Mouse (Mus musculus): ENCODE measurements around the gene Gm11634.

Gene Gm11634

DNA sequence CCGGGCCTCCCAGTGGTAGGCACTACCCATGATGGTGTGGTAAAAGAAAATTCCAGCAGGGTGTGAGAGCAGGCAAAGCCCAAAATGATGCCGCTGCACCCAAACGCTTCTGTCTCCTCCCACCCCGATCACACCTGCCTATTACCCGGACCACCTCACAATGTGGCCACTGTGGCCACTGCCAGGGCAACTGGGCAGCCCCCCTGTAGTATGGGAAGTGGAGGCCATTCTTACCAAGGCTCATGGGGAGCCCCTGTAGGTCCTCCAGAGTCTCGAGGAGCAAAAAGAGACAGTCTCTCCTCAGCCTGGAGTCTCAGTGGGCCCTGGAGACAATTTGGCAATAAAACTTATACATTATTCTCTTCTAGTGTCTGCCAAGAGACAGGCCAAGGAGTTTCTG lies at the start of gene Gm11634:
TSS of gene Gm11634 (minus strand) at position 101 of the 400 bp plus-strand sequence.
- WGBS, result 79% methylated on average over 6 of the region's 6 CpGs

DNA sequence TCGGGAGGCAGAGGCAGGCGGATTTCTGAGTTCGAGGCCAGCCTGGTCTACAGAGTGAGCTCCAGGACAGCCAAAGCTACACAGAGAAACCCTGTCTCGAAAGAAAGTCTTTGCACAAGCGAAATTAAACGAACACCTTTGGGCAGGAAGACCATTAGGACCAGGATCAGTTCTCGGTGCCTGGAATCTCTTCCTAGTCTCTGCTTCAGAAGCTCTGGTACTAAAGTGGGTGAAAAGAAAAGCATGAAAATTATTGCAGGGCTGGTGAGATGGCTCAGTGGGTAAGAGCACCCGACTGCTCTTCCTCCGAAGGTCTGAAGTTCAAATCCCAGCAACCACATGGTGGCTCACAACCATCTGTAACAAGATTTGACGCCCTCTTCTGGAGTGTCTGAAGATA lies 48.0 kb upstream of the Gm11634 start:
- WGBS, result 92% methylated on average over 10 of the region's 10 CpGs

GRCm38 (mm10) chr11:101646283-101646794 lies 47.3 kb upstream of the Gm11634 start:
- 6% methylated on average over 16 of the region's 16 CpGs for WGBS

GRCm38 (mm10) chr11:101645411-101646282 lies 46.6 kb upstream of the Gm11634 start:
- under 1% methylated on average over 45 of the region's 56 CpGs for WGBS

GRCm38 (mm10) chr11:101645043-101645410 lies 46.0 kb upstream of the Gm11634 start:
- under 1% methylated on average over 4 of the region's 4 CpGs for WGBS

GRCm38 (mm10) chr11:101644591-101644990 lies 45.5 kb upstream of the Gm11634 start:
- 44% methylated on average over 3 of the region's 3 CpGs for WGBS

DNA sequence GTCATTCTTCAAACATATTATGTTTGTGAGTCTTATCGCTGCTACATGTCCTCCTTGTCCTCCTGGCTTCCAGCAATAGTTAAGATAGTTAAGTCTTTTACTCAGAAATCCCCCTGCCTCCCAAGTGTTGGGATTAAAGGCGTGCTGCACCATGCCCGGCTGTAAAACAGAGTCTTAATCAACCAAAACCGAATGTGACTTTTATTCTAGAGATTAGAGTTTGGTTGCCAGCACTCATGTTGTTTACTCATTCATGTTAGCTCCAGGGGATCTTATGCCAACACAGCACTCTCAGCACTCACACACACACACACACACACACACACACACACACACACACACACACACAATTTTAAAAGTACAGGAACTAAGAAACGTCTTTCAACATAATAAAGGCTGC lies 43.9 kb upstream of the Gm11634 start:
- 32% methylated on average over 5 of the region's 5 CpGs for WGBS

GRCm38 (mm10) chr11:101641710-101642642 lies 42.9 kb upstream of the Gm11634 start:
- WGBS, result 2% methylated on average over 16 of the region's 26 CpGs

DNA sequence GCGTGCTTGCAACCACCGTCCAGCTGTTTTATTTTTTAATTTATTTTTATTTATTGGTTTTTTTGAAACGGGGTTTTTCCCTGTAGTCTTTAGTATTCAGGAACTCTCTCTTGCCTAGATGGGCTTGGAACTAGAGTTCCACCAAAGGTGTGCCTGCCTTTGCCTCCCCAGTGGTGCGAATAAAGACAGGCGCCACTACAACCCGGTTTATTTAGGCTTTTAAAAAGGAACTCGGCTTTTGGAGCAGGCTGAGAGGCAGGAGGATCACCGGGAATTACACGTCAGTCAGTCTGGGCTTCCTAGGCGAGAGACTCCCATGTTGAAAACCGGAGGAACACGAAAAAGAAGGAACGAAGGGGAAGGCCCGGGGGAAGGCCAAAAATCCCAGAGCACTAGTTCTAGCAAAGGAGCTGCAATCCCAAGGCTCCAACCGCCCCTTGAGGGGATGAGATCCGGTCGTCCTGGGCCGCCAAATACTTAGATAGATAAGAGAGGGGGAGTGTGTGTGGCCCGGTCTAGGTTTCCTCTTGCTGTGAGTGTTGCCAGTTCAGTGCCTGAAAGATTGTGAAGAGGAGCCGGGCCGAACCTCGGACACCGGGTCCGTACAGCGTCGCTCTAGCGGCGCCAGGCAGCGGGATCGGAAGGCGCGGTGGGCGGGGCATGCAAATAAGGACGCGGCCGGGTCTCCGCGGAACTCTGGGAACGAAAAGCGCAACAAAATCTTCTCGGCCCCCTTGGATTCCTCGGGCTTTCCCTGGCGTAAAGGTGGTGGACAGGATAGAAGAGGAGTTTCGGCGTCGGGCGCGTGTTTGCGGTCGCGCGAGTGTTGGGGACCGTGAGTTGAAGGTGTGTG lies 42.0 kb upstream of the Gm11634 start:
- WGBS, result 4% methylated on average over 53 of the region's 53 CpGs

GRCm38 (mm10) chr11:101639761-101640160 lies 40.7 kb upstream of the Gm11634 start:
- WGBS, result 91% methylated on average over 4 of the region's 4 CpGs

- WGBS, result 83% methylated on average over 10 of the region's 10 CpGs
These were observed 36.6 kb upstream of the Gm11634 start for GRCm38 (mm10) chr11:101635660-101636059.

DNA sequence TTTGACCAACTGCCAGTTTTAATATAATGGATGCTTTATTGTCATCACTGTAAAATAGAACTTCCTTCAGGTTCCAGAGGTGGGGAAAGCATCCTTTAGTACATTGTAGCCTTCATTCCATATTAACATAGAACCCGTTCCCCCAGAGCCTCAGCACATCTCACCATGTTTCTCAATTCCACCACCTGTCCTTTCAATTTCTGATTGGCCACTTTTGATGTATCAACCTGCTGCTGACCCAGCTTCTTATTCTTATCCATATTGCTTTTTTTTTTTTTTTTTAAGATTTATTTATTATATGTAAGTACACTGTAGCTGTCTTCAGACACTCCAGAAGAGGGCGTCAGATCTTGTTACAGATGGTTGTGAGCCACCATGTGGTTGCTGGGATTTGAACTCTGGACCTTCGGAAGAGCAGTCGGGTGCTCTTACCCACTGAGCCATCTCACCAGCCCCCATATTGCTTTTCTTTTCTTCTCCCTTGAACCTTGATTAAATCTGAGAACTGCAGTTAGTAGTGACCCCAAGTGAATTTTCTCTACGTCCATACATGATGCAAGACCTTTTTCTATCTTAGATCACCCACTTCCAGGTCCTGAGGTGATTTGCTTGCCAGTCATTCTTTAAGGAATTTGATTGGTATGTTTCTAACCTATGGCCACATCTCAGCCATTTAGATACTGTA lies 29.8 kb upstream of the Gm11634 start:
- WGBS, result 78% methylated on average over 4 of the region's 5 CpGs

GRCm38 (mm10) chr11:101627857-101628559 lies 29.0 kb upstream of the Gm11634 start:
- under 1% methylated on average over 33 of the region's 33 CpGs for WGBS

- 1% methylated on average over 34 of the region's 34 CpGs for WGBS
These were observed 28.2 kb upstream of the Gm11634 start, which contains the start of gene Rdm1 for GRCm38 (mm10) chr11:101626995-101627856. Gene Rdm1, plus strand, starts transcription at chr11:101627195.

- 10% methylated on average over 8 of the region's 8 CpGs for WGBS
These were observed 27.6 kb upstream of the Gm11634 start for GRCm38 (mm10) chr11:101626649-101626994.

GRCm38 (mm10) chr11:101620022-101620655 lies 21.1 kb upstream of the Gm11634 start:
- WGBS, result 83% methylated on average over 11 of the region's 11 CpGs

DNA sequence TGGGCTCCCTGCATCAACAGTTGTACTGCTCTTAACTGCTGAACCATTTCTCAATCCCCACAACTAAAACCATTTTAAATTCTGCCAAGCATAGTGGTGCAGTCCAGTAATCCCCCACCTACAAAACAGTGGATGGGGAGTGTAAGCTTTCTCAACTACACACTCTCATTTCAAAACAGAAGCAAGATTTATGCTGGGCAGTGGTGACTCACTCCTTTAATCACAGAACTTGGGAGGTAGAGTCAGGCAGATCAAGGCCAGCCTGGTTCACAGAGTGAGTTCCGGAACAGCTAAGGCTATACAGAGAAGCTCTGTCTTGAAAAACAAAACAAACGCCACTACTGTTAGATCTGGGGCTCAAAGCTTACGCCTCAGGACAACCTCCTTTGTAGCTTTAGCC lies 19.5 kb upstream of the Gm11634 start:
- WGBS, result 69% methylated on average over 3 of the region's 3 CpGs

- WGBS, result 16% methylated on average over 8 of the region's 8 CpGs
These were observed 18.8 kb upstream of the Gm11634 start for GRCm38 (mm10) chr11:101617849-101618248.
